Mouse (Mus musculus) left cerebral cortex, adult 18-20 months (tissue): ENCODE data around the gene Kctd18. TPM values are rescaled to one million over a fixed set of nuclear protein-coding genes. Genes with fewer than 3 reads are reported as not detected.

Experiments used
- DNase-seq, 2 experiments: peaks; one replicate each; pipeline ENCODE4 v3.0.0; 2021 to 2022; ENCODE audit warnings: low spot score in 2 of 2, mixed read lengths in 1 of 2
- total RNA-seq, 2 experiments: library from RNA; stranded (reverse); gene quantifications; 2 replicates each; pipeline ENCODE4 v1.2.3; 2021

Gene Kctd18
- total RNA-seq, 2 experiments from 2014 or later = 14.4 to 17.6 TPM

- no peak for DNase-seq
Measured at GRCm38 (mm10) chr1:57911561-57911960, 107.2 kb downstream of the Kctd18 start.

DNA sequence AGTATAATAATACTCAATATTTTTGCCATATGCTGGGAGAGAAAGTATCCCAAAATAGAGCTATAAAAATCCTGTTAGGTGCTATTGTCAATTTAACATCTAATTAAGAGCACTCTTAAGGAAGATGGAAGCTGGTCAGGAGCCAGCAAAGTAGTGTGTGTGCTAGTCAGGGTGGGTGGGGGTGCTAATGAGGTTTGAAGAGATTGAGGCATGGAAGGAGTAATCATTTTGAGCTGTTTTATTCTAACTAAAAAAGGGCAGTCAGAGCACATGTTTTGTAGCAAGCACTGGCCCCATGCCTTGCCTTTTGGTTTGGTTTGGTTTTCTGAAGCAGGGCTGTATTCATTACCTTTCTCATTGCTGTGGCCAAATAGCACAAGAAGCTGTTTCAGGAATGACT lies 112.4 kb downstream of the Kctd18 start:
- DNase-seq = no peak

GRCm38 (mm10) chr1:57905912-57906311 lies 112.8 kb downstream of the Kctd18 start:
- no peak for DNase-seq

Other genes with a start within 250 kb of the Kctd18 start
- gene Spats2l, start 244.8 kb downstream of the Kctd18 start, total RNA-seq = 10 to 100 TPM; 34.5 to 39.7 TPM
- under 1 TPM; 0.21 to 0.63 TPM for gene Sgo2a, start 23.0 kb downstream of the Kctd18 start, total RNA-seq
- 1 to 10 TPM; 3.3 to 3.5 TPM for gene Aox1, start 11.0 kb upstream of the Kctd18 start, total RNA-seq
- 1 to 10 TPM; 3.7 to 3.9 TPM for gene Aox3, start 94.2 kb upstream of the Kctd18 start, total RNA-seq
- 1 to 10 TPM; 3.6 to 4.6 TPM for gene Aox4, start 191.4 kb upstream of the Kctd18 start, total RNA-seq